Mouse (Mus musculus): Measurements from ENCODE around the gene Secisbp2l. TPM values are rescaled to one million over a fixed set of nuclear protein-coding genes. Genes with fewer than 3 reads are reported as not detected.

Secisbp2l gene
- polyA plus RNA-seq, 1 experiment from 2014 or later, result 24.8 TPM

GRCm38 (mm10) chr2:125735333-125736024 lies 47.2 kb downstream of the Secisbp2l start:
- WGBS, result 75% methylated on average over 2 of the region's 2 CpGs
- DNase-seq (ENCODE audit: low spot score, missing footprints) (no peak), ATAC-seq (ENCODE audit: low FRiP score) (no peak)
- Histone ChIP-seq H3K27me3 (ENCODE audit: control insufficient read depth, insufficient read depth, low read length) (no peaks in the 10 kb centered on the region), H3K4me1 (ENCODE audit: control insufficient read depth, insufficient read depth, low read length) (peaks cover 6% of the 10 kb centered on the region; the same call in 1 of the 2 replicates), H3K27ac (ENCODE audit: low read depth, low read length) (no peak overlapping the region), H3K4me2 (no peak overlapping the region), H3K9me3 (ENCODE audit: control insufficient read depth, low read length) (no peaks in the 10 kb centered on the region), H3K9ac (ENCODE audit: low read length) (no peak overlapping the region), H3K4me3 (ENCODE audit: low read depth, low read length) (no peak overlapping the region), H3K36me3 (ENCODE audit: control insufficient read depth, insufficient read depth, low read length) (peaks cover 9% of the 10 kb centered on the region; the same call in 1 of the 2 replicates)

DNA sequence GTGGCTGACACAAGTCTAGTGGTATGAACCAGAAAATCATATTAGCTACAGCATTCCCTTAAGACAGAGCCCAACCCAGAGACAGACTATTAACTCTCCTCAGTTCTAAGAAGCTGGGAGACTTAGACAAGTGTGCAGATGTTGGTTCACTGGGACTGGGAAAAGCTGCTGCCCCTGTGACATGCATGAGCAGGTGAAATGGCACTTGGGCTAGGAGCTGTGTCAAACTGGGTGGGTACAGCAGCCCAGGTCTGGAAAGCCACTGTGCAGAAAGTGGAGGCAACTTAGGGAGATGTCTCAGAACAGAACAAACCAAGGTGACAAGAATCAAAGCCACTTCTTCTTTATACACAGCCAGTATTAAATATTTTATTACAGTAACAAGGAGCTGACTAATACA lies 47.9 kb downstream of the Secisbp2l start:
- H3K4me2 ChIP-seq, result no peak overlapping the region
- H3K27me3 ChIP-seq (ENCODE audit: control insufficient read depth, insufficient read depth, low read length), result no peaks in the 10 kb centered on the region
- ATAC-seq (ENCODE audit: low FRiP score) (no peak), DNase-seq (ENCODE audit: low spot score, missing footprints) (no peak)
- H3K36me3 ChIP-seq (ENCODE audit: control insufficient read depth, insufficient read depth, low read length), result peaks cover 4% of the 10 kb centered on the region; the same call in 1 of the 2 replicates
- no peaks in the 10 kb centered on the region for H3K9me3 ChIP-seq (ENCODE audit: control insufficient read depth, low read length)
- H3K4me3 ChIP-seq (ENCODE audit: low read depth, low read length), result no peak overlapping the region
- peaks cover 6% of the 10 kb centered on the region; the same call in 1 of the 2 replicates for H3K4me1 ChIP-seq (ENCODE audit: control insufficient read depth, insufficient read depth, low read length)
- H3K27ac ChIP-seq (ENCODE audit: low read depth, low read length), result no peak overlapping the region
- H3K9ac ChIP-seq (ENCODE audit: low read length), result no peak overlapping the region

GRCm38 (mm10) chr2:125731763-125732560 lies 50.7 kb downstream of the Secisbp2l start:
- Histone ChIP-seq H3K4me2 (peak overlapping the region; percentile 63), H3K36me3 (ENCODE audit: control insufficient read depth, insufficient read depth, low read length) (no peaks in the 10 kb centered on the region), H3K27ac (ENCODE audit: low read depth, low read length) (peak overlapping the region; percentile 63), H3K4me3 (ENCODE audit: low read depth, low read length) (peak overlapping the region; percentile 32), H3K9me3 (ENCODE audit: control insufficient read depth, low read length) (no peaks in the 10 kb centered on the region), H3K27me3 (ENCODE audit: control insufficient read depth, insufficient read depth, low read length) (no peaks in the 10 kb centered on the region), H3K4me1 (ENCODE audit: control insufficient read depth, insufficient read depth, low read length) (peaks cover 6% of the 10 kb centered on the region; the same call in 1 of the 2 replicates), H3K9ac (ENCODE audit: low read length) (peak overlapping the region; percentile 90)
- 9% methylated on average over 35 of the region's 35 CpGs for WGBS
- peak; percentile 94 for ATAC-seq (ENCODE audit: low FRiP score)
- DNase-seq (ENCODE audit: low spot score, missing footprints), result peak; percentile 100

- peak overlapping the region; percentile 77 for H3K4me2 ChIP-seq
- H3K27me3 ChIP-seq (ENCODE audit: control insufficient read depth, insufficient read depth, low read length), result peaks cover 33% of the 10 kb centered on the region
- peak overlapping the region; percentile 35 for H3K4me3 ChIP-seq (ENCODE audit: low read depth, low read length)
- ATAC-seq (ENCODE audit: low FRiP score), result peak; percentile 62; the same call in 1 of the 2 replicates
- 2% methylated on average over 16 of the region's 16 CpGs for WGBS
- no peak overlapping the region for H3K27ac ChIP-seq (ENCODE audit: low read depth, low read length)
- H3K36me3 ChIP-seq (ENCODE audit: control insufficient read depth, insufficient read depth, low read length), result no peaks in the 10 kb centered on the region
- H3K4me1 ChIP-seq (ENCODE audit: control insufficient read depth, insufficient read depth, low read length), result peaks cover 7% of the 10 kb centered on the region
- H3K9ac ChIP-seq (ENCODE audit: low read length), result peak overlapping the region; percentile 46
- H3K9me3 ChIP-seq (ENCODE audit: control insufficient read depth, low read length), result no peaks in the 10 kb centered on the region
- DNase-seq (ENCODE audit: low spot score, missing footprints), result peak; percentile 92
Measured at GRCm38 (mm10) chr2:125724546-125725114, 58.0 kb downstream of the Secisbp2l start.

GRCm38 (mm10) chr2:125724086-125724430 lies 58.6 kb downstream of the Secisbp2l start, which contains the start of gene Shc4:
Gene Shc4, minus strand, starts transcription at chr2:125724148.
- Histone ChIP-seq H3K9ac (ENCODE audit: low read length) (peak within 1 kb of the TSS; percentile 46), H3K4me1 (ENCODE audit: control insufficient read depth, insufficient read depth, low read length) (peaks cover 7% of the 10 kb centered on the region), H3K36me3 (ENCODE audit: control insufficient read depth, insufficient read depth, low read length) (no peaks in the 10 kb centered on the region), H3K4me3 (ENCODE audit: low read depth, low read length) (peak within 1 kb of the TSS; percentile 35), H3K9me3 (ENCODE audit: control insufficient read depth, low read length) (no peaks in the 10 kb centered on the region), H3K27me3 (ENCODE audit: control insufficient read depth, insufficient read depth, low read length) (peaks cover 33% of the 10 kb centered on the region), H3K4me2 (peak within 1 kb of the TSS; percentile 77), H3K27ac (ENCODE audit: low read depth, low read length) (no peak within 1 kb of the TSS)
- ATAC-seq (ENCODE audit: low FRiP score), result peak; percentile 89
- DNase-seq (ENCODE audit: low spot score, missing footprints), result peak; percentile 96
- WGBS, result under 1% methylated on average over 15 of the region's 15 CpGs

DNA sequence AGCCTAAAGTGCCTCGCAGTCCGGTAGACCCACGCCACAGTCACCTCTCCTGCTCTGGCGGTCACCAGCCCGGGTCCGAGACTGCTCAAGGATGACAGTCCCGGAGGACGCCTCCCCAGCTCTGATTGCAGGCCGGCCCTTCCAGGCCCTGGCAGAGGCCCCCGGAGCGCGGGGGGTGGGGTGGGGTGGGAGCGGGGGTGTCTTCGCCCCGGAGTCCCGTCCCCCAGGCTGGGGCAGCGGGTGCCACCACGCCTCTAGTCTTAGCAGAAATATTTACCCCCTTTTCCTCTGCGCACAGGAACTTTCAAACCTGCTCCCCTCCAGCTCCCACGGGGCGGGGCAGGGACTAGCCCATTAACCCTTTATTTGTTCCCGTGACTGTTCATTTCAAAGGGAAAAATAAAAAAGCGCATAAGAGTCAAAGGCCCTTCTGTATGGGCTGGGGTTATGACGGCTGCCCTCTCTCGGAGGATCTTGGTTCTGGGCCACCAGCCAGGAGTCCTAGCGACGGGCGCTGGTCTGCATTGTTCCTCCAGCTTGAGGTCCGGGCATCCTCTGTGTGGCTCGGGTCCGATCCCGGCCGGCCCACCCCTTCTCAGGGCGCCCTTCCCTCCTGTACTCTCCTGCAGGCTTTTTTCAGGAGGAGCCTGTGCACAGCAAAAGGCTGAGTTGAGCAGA lies 59.1 kb downstream of the Secisbp2l start:
- H3K9me3 ChIP-seq (ENCODE audit: control insufficient read depth, low read length), result no peaks in the 10 kb centered on the region
- H3K4me1 ChIP-seq (ENCODE audit: control insufficient read depth, insufficient read depth, low read length), result peaks cover 7% of the 10 kb centered on the region
- DNase-seq (ENCODE audit: low spot score, missing footprints), result peak; percentile 91
- H3K27ac ChIP-seq (ENCODE audit: low read depth, low read length), result no peak overlapping the region
- peak; percentile 86 for ATAC-seq (ENCODE audit: low FRiP score)
- peak overlapping the region; percentile 41 for H3K9ac ChIP-seq (ENCODE audit: low read length)
- no peaks in the 10 kb centered on the region for H3K36me3 ChIP-seq (ENCODE audit: control insufficient read depth, insufficient read depth, low read length)
- H3K4me3 ChIP-seq (ENCODE audit: low read depth, low read length), result peak overlapping the region; percentile 35
- H3K27me3 ChIP-seq (ENCODE audit: control insufficient read depth, insufficient read depth, low read length), result peaks cover 33% of the 10 kb centered on the region
- H3K4me2 ChIP-seq, result peak overlapping the region; percentile 77
- under 1% methylated on average over 34 of the region's 34 CpGs for WGBS

- H3K27ac ChIP-seq (ENCODE audit: low read depth, low read length), result no peak overlapping the region
- no peaks in the 10 kb centered on the region for H3K36me3 ChIP-seq (ENCODE audit: control insufficient read depth, insufficient read depth, low read length)
- H3K9me3 ChIP-seq (ENCODE audit: control insufficient read depth, low read length), result no peaks in the 10 kb centered on the region
- peak overlapping the region; percentile 41 for H3K9ac ChIP-seq (ENCODE audit: low read length)
- DNase-seq (ENCODE audit: low spot score, missing footprints), result no peak
- H3K4me1 ChIP-seq (ENCODE audit: control insufficient read depth, insufficient read depth, low read length), result peaks cover 7% of the 10 kb centered on the region
- peaks cover 33% of the 10 kb centered on the region for H3K27me3 ChIP-seq (ENCODE audit: control insufficient read depth, insufficient read depth, low read length)
- H3K4me3 ChIP-seq (ENCODE audit: low read depth, low read length), result peak overlapping the region; percentile 35
- WGBS, result under 1% methylated on average over 18 of the region's 18 CpGs
- H3K4me2 ChIP-seq, result peak overlapping the region; percentile 77
- peak; percentile 5; the same call in 1 of the 2 replicates for ATAC-seq (ENCODE audit: low FRiP score)
Measured at GRCm38 (mm10) chr2:125723086-125723407, 59.6 kb downstream of the Secisbp2l start.

DNA sequence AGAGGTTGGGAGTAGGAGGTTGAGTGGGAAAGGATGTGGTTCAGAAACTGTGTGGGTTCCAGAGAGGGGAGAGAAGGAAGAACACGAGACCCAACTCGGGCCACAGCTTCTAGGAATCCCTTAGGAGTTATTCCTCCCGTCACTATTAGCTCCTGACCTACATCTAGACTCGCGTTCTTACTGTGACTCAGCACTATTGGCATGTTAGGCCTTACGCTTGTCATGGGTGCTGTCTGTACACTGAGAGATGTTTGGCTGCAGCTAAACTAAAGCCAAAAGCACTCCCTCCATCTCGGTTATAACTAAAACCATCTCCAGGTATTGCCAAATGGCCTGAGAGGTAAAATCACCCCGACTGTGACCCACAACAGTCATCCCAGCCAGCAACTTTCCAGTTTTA lies 66.1 kb downstream of the Secisbp2l start:
- DNase-seq (ENCODE audit: low spot score, missing footprints) (no peak), ATAC-seq (ENCODE audit: low FRiP score) (no peak)
- no peaks in the 10 kb centered on the region for H3K36me3 ChIP-seq (ENCODE audit: control insufficient read depth, insufficient read depth, low read length)
- no peak overlapping the region for H3K9ac ChIP-seq (ENCODE audit: low read length)
- WGBS, result 87% methylated on average over 8 of the region's 8 CpGs
- H3K4me2 ChIP-seq, result no peak overlapping the region
- H3K4me3 ChIP-seq (ENCODE audit: low read depth, low read length), result no peak overlapping the region
- H3K9me3 ChIP-seq (ENCODE audit: control insufficient read depth, low read length), result no peaks in the 10 kb centered on the region
- H3K27ac ChIP-seq (ENCODE audit: low read depth, low read length), result no peak overlapping the region
- H3K4me1 ChIP-seq (ENCODE audit: control insufficient read depth, insufficient read depth, low read length), result no peaks in the 10 kb centered on the region
- H3K27me3 ChIP-seq (ENCODE audit: control insufficient read depth, insufficient read depth, low read length), result peaks cover 4% of the 10 kb centered on the region; the same call in 1 of the 2 replicates

All from midbrain, embryonic 11.5 days (tissue).